Mouse (Mus musculus): ENCODE measurements at regions not wholly inside any gene's neighbourhood (a gene's known extent, or its start where the extent isn't known, plus 50 kb on each side); places are given as distances from the start of the nearest gene placed in this dataset.

GRCm38 (mm10) chr2:159889701-159890100 lies 444.3 kb downstream of the Gm826 start:
- no peak for DNase-seq

DNA sequence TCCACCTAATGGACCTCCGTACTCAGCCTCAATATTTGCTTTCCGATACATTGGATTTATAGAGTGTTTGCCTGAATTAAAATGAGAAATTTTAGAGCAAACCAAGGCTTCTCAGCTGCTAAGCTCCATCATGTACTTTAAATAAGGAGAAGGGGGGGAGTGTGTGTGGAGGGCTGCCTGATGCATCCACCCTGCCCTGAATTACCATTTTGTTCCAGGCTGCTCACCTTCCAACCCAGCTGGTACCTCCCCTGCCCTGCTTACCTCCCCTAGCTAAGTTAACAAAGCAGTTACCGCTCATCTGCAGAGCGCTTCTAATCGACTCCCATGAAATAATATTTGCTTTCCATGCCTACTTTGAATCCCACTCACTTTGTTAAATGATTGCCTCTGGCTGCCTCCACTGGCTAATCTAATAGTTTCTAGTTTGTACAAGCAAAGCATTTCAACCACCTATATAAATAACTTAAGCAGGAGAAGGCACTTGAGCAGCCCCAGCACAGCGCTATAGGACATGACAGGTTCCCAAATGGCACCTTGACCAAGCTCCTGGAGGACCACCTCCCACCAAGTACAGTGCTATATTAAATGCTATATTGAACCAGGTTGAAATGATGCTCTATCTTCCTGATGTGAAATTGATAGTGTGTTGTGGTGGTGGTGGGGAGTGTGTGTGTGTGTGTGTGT lies 449.0 kb downstream of the Gm826 start:
- no peak for DNase-seq

DNA sequence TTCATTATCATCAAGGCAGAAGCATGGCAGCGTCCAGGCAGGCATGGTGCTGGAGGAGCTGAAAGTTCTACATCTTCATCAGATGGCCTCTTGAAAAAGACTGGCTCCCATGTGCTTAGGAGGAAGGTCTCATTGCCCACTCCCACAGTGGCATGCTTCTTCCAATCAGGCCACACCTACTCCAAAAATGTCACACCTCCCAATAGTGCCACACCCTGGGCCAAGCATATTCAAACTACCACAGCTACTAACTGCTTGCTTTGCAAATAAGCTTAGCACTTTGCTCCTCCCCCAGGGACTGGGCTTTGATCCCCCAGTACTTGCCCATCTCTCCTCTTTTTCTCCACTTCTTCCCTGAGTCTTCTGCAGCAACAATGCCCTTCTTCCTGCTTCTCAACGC lies 467.0 kb downstream of the Gm826 start:
- DNase-seq = no peak

DNA sequence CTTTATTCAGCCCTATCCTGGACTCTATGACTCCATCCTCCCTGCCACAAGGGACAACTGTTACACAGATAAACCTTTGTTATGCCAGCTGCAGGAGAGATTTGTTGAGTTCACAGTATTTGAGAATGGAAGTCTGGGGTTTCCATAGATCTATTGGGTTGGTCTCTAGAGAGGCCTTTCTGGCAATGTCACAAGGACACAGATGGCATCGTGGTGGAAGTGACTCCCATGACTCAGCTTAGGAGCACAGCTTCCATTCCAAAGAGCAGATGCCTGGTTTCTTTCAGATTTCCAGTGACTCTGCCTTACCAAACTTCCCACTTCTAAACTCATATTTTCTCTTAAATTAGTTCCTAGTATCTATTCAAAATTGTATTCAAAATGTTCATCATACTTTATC lies 467.6 kb downstream of the Gm826 start:
- no peak for DNase-seq

DNA sequence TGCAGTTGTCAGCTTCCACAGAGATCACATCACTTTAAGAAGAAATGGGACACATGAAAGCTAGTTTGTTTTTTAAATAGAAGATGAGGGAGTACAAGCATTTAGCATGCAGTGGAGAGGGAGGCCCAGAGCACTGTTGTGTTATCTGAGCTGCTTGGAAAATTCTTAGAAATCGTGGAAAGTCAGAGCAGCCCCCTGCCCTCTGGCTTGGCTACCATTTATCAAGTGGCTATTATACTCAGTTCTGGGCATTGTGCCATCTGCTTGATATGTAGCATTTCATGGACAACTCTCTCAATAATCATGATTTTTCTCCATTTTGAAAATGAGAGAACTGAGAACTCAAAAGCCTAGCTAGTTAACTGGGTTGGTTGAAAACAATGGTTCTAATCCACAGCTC lies 470.8 kb downstream of the Gm826 start:
- DNase-seq = no peak

DNA sequence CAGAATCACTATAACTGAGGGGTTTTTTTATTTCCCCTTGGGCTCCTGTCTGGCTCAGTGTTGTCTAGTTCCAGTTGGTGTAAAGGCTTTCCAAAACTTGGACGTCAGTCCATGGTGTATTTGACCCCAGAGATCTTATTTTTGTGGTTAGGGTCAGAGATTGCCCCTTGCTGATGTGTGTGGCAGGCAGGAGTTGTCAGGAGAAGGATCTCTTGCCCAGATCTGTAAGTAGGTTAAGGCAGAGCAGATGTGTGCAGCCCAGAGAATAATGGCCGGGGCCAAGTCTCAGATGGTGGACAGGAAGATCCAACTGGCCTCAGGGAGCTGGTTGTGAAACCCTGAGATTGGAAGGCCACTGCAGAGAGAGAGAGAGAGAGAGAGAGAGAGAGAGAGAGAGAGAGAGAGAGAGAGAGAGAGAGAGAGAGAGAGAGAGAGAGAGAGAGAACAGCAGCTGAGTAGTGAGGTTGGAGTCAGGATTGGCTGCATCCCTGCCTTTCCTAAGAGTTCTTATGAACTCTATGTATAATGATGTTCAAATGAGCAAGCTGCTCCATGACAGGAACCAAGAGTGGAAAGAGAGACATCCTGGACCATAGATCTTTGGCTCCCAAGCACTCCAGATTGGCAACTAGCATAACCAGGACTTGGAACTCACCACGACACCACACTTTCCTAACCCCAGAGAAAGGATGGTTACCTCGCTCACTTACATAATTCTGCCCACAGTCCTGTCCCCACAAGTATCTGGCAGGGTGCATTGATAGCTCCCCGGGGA lies 479.9 kb downstream of the Gm826 start:
- DNase-seq = no peak

DNA sequence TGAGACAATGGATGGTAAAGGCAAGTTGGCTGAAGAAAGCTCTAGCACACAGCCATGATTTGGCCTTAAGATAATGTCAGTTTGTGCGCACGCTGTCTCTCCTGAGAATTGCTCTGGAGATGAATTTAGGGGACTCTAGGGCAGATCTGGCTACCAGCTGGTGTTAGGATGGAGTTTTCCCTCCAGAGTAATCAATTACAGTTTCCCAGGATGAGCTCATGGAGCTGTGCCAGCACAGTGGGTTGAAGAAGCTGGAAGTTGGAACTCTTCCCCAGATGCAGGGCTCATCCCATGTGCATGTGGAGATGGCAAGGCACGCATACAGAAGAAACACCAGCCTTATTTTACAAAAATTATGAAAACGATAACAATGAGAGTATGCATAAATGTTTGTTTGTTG lies 481.0 kb downstream of the Gm826 start:
- DNase-seq = no peak

DNA sequence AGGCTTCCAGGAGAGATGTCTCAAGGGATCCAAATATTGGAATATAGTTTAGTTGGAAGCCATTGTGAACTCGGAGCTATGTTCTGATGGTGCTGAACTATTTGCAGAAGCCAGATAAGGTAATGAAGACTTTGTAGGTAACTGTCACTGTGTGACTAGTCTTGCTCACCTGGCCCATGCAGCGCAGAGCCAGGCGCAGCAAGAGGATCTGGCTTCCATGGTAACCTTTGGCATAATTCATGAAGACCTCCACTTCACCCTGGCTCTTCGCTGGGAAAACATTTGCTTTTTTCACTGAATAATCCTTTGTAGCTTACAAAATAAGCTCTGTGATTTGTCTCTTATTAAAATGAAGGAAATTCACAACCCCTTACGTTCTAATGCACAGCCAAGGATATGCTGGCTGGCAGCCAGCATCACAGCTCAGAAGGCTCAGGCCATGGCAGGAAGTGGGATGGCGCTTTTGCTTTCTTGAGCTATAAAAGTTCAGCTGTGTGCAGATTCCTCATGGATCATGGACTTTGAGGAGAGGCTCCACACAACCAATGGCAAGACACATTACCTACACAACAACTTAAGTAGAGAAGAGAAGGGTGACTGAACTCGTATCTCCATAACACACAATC lies 501.4 kb downstream of the Gm826 start:
- no peak for DNase-seq

- DNase-seq = no peak
Observed at GRCm38 (mm10) chr2:159826417-159826816, 507.5 kb downstream of the Gm826 start.

GRCm38 (mm10) chr2:159818556-159818955 lies 515.4 kb downstream of the Gm826 start:
- DNase-seq = no peak

- no peak for DNase-seq
Observed at GRCm38 (mm10) chr2:159816344-159816743, 517.6 kb downstream of the Gm826 start.

Measured in adrenal gland, adult 8-10 months (tissue).